Mouse (Mus musculus): ENCODE results near the gene Pltp. TPM values are rescaled to one million over a fixed set of nuclear protein-coding genes. Genes with fewer than 3 reads are reported as not detected.
A peak's percentile ranks its signal among the peaks of the same experiment; 100 is the strongest.

Pltp gene
- polyA plus RNA-seq, 2 experiments: 7.6 to 8.4 TPM

DNA sequence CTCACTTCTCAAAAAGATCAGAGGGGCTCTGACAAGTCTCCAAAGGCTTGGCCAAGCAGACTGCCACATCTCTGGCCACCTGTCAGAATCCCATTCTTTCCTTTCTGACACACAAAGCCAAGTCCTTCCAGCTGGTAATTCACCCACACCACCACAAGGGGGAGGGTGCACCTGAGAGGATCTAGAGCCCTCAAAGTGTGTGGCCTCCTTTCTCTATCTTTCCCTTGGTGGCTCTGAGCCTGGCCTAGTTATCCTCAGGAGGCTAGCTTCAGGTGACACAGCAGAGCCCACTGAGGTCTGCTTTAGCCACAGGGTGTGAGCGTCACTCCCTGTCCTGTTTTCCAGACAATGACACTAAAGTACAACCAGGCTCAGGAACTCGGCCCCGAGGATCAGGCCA is 64.3 kb downstream of the Pltp start:
- H3K4me3 ChIP-seq (ENCODE audit: insufficient read depth in 1 of 2, low read depth in 2 of 2, low read length in 2 of 2): no peak overlapping the region
- no peak for TF ChIP-seq EP300 (IDR thresholded peaks at IDR 0.05; ENCODE audit: low read depth)
- TF ChIP-seq CTCF (IDR thresholded peaks at IDR 0.05; ENCODE audit: low read depth): peak; percentile 94
- H3K27ac ChIP-seq: no peak overlapping the region; the same call in 1 of the 2 replicates
- H3K27me3 ChIP-seq (ENCODE audit: control insufficient read depth, insufficient read depth, low read length): no peaks in the 10 kb centered on the region
- H3K9me3 ChIP-seq (ENCODE audit: control insufficient read depth, low read length): no peaks in the 10 kb centered on the region
- no peak overlapping the region for H3K9ac ChIP-seq (replicated peaks)
- DNase-seq (ENCODE audit: low read depth in 3 of 3, low spot score in 3 of 3): peak in 1 of 3 experiments; percentile 45
- 90% methylated on average over 3 of the region's 3 CpGs for WGBS (ENCODE audit: insufficient replicate concordance)
- H3K36me3 ChIP-seq (replicated peaks; ENCODE audit: control insufficient read depth, insufficient read depth, low read depth): peaks cover 31% of the 10 kb centered on the region
- peak; percentile 32; the same call in 1 of the 2 replicates for ATAC-seq (ENCODE audit: insufficient read depth)
- H3K4me1 ChIP-seq (replicated peaks; ENCODE audit: control insufficient read depth in 2 of 2, insufficient read depth in 2 of 2, low read length in 1 of 2): peaks cover 5 to 12% of the 10 kb centered on the region in 2 experiments; a peak in 3 of 4 replicates
- H3K4me2 ChIP-seq (ENCODE audit: low read depth): no peak overlapping the region

- Histone ChIP-seq H3K27ac (no peak overlapping the region), H3K27me3 (ENCODE audit: control insufficient read depth, insufficient read depth, low read length) (no peaks in the 10 kb centered on the region), H3K36me3 (replicated peaks; ENCODE audit: control insufficient read depth, insufficient read depth, low read depth) (peaks cover 24% of the 10 kb centered on the region), H3K4me2 (ENCODE audit: low read depth) (no peak overlapping the region), H3K4me1 (replicated peaks; ENCODE audit: control insufficient read depth in 2 of 2, insufficient read depth in 2 of 2, low read length in 1 of 2) (peaks cover 7 to 13% of the 10 kb centered on the region in 2 experiments; a peak in 3 of 4 replicates), H3K9ac (replicated peaks) (no peak overlapping the region), H3K9me3 (ENCODE audit: control insufficient read depth, low read length) (no peaks in the 10 kb centered on the region), H3K4me3 (ENCODE audit: insufficient read depth in 1 of 2, low read depth in 2 of 2, low read length in 2 of 2) (no peak overlapping the region)
- ATAC-seq (ENCODE audit: insufficient read depth): no peak
- TF ChIP-seq CTCF (IDR thresholded peaks at IDR 0.05; ENCODE audit: low read depth): no peak
- TF ChIP-seq EP300 (IDR thresholded peaks at IDR 0.05; ENCODE audit: low read depth): no peak
- no peak for DNase-seq (ENCODE audit: low read depth in 3 of 3, low spot score in 3 of 3)
- WGBS (ENCODE audit: insufficient replicate concordance): 85% methylated on average over 12 of the region's 12 CpGs
Observed at GRCm38 (mm10) chr2:164792400-164793190, 64.9 kb downstream of the Pltp start.

DNA sequence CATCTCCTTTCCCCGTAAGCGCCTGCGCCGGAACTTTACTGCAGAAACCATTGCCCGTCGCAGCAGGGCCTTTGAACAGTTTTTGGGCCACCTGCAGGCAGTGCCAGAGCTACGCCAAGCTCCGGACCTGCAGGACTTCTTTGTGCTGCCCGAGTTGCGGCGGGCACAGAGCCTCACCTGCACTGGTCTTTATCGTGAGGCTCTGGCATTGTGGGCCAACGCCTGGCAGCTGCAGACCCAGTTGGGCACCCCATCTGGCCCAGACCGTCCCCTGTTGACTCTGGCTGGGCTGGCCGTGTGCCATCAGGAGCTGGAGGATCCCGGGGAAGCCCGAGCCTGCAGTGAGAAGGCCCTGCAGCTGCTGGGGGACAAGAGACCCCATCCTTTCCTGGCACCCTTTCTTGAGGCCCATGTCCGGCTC is 65.7 kb downstream of the Pltp start:
- no peaks in the 10 kb centered on the region for H3K27me3 ChIP-seq (ENCODE audit: control insufficient read depth, insufficient read depth, low read length)
- H3K4me2 ChIP-seq (ENCODE audit: low read depth): no peak overlapping the region
- peaks cover 7 to 15% of the 10 kb centered on the region in 2 experiments; a peak in 3 of 4 replicates for H3K4me1 ChIP-seq (replicated peaks; ENCODE audit: control insufficient read depth in 2 of 2, insufficient read depth in 2 of 2, low read length in 1 of 2)
- 89% methylated on average over 18 of the region's 18 CpGs for WGBS (ENCODE audit: insufficient replicate concordance)
- H3K9me3 ChIP-seq (ENCODE audit: control insufficient read depth, low read length): no peaks in the 10 kb centered on the region
- ATAC-seq (ENCODE audit: insufficient read depth) (no peak), DNase-seq (ENCODE audit: low read depth in 3 of 3, low spot score in 3 of 3) (no peak)
- peaks cover 20% of the 10 kb centered on the region for H3K36me3 ChIP-seq (replicated peaks; ENCODE audit: control insufficient read depth, insufficient read depth, low read depth)
- TF ChIP-seq CTCF (IDR thresholded peaks at IDR 0.05; ENCODE audit: low read depth) (0 out of 2 replicates have a peak, but pooled peaks have one; percentile 3), EP300 (IDR thresholded peaks at IDR 0.05; ENCODE audit: low read depth) (no peak)
- H3K27ac ChIP-seq: no peak overlapping the region
- H3K4me3 ChIP-seq (ENCODE audit: insufficient read depth in 1 of 2, low read depth in 2 of 2, low read length in 2 of 2): no peak overlapping the region
- H3K9ac ChIP-seq (replicated peaks): no peak overlapping the region

- WGBS (ENCODE audit: insufficient replicate concordance): 77% methylated on average over 4 of the region's 4 CpGs
- ATAC-seq (ENCODE audit: insufficient read depth) (no peak), DNase-seq (ENCODE audit: low read depth in 3 of 3, low spot score in 3 of 3) (no peak)
- Histone ChIP-seq H3K27me3 (ENCODE audit: control insufficient read depth, insufficient read depth, low read length) (peaks cover 3% of the 10 kb centered on the region; the same call in 1 of the 2 replicates), H3K36me3 (replicated peaks; ENCODE audit: control insufficient read depth, insufficient read depth, low read depth) (peaks cover 15% of the 10 kb centered on the region), H3K27ac (no peak overlapping the region), H3K9me3 (ENCODE audit: control insufficient read depth, low read length) (no peaks in the 10 kb centered on the region), H3K4me2 (ENCODE audit: low read depth) (no peak overlapping the region), H3K9ac (replicated peaks) (no peak overlapping the region), H3K4me3 (ENCODE audit: insufficient read depth in 1 of 2, low read depth in 2 of 2, low read length in 2 of 2) (no peak overlapping the region), H3K4me1 (replicated peaks; ENCODE audit: control insufficient read depth in 2 of 2, insufficient read depth in 2 of 2, low read length in 1 of 2) (peaks cover 7 to 21% of the 10 kb centered on the region in 2 experiments)
- TF ChIP-seq CTCF (IDR thresholded peaks at IDR 0.05; ENCODE audit: low read depth) (no peak), EP300 (IDR thresholded peaks at IDR 0.05; ENCODE audit: low read depth) (no peak)
Observed at GRCm38 (mm10) chr2:164790451-164790850, 67.1 kb downstream of the Pltp start.

Other genes with a start within 250 kb of the Pltp start
- not detected in 2 replicates for gene Wfdc6b, start 244.2 kb downstream of the Pltp start, polyA plus RNA-seq (2012; rRNA removed)
- gene Wfdc6b, start 244.2 kb downstream of the Pltp start, polyA plus RNA-seq (2014; fragmentation: Nextera tagmentation; extraction: Ambion mirVana): not detected in 2 replicates
- gene Wfdc8, start 244.1 kb downstream of the Pltp start, polyA plus RNA-seq (2012; rRNA removed): not detected in 2 replicates
- gene Wfdc8, start 244.1 kb downstream of the Pltp start, polyA plus RNA-seq (2014; fragmentation: Nextera tagmentation; extraction: Ambion mirVana): not detected in 2 replicates
- gene Wfdc16, start 218.9 kb downstream of the Pltp start, polyA plus RNA-seq (2012; rRNA removed): not detected in 2 replicates
- gene Wfdc16, start 218.9 kb downstream of the Pltp start, polyA plus RNA-seq (2014; fragmentation: Nextera tagmentation; extraction: Ambion mirVana): not detected in 2 replicates
- gene Wfdc10, start 201.7 kb downstream of the Pltp start, polyA plus RNA-seq (2012; rRNA removed): not detected in 2 replicates
- gene Wfdc10, start 201.7 kb downstream of the Pltp start, polyA plus RNA-seq (2014; fragmentation: Nextera tagmentation; extraction: Ambion mirVana): not detected in 2 replicates
- gene Wfdc9, start 201.1 kb downstream of the Pltp start, polyA plus RNA-seq (2012; rRNA removed): not detected in 2 replicates
- not detected in 2 replicates for gene Wfdc9, start 201.1 kb downstream of the Pltp start, polyA plus RNA-seq (2014; fragmentation: Nextera tagmentation; extraction: Ambion mirVana)
- gene Wfdc11, start 183.6 kb downstream of the Pltp start, polyA plus RNA-seq (2012; rRNA removed): not detected in 2 replicates
- not detected in 2 replicates for gene Wfdc11, start 183.6 kb downstream of the Pltp start, polyA plus RNA-seq (2014; fragmentation: Nextera tagmentation; extraction: Ambion mirVana)
- gene Wfdc13, start 172.6 kb downstream of the Pltp start, polyA plus RNA-seq (2012; rRNA removed): not detected in 2 replicates
- gene Wfdc13, start 172.6 kb downstream of the Pltp start, polyA plus RNA-seq (2014; fragmentation: Nextera tagmentation; extraction: Ambion mirVana): not detected in 2 replicates
- 0.08 TPM in 1 of 2 replicates, not detected in the other for gene Spint4, start 159.2 kb downstream of the Pltp start, polyA plus RNA-seq (2012; rRNA removed)
- not detected in 2 replicates for gene Spint4, start 159.2 kb downstream of the Pltp start, polyA plus RNA-seq (2014; fragmentation: Nextera tagmentation; extraction: Ambion mirVana)
- not detected in 2 replicates for gene Spint5, start 142.4 kb downstream of the Pltp start, polyA plus RNA-seq (2012; rRNA removed)
- gene Spint5, start 142.4 kb downstream of the Pltp start, polyA plus RNA-seq (2014; fragmentation: Nextera tagmentation; extraction: Ambion mirVana): not detected in 2 replicates
- gene Wfdc3, start 111.8 kb downstream of the Pltp start, polyA plus RNA-seq (2012; rRNA removed): 1.7 and 1.9 TPM in 2 replicates
- gene Wfdc3, start 111.8 kb downstream of the Pltp start, polyA plus RNA-seq (2014; fragmentation: Nextera tagmentation; extraction: Ambion mirVana): 1.6 and 2.1 TPM in 2 replicates
- 16.2 and 26.0 TPM in 2 replicates for gene Dnttip1, start 111.7 kb downstream of the Pltp start, polyA plus RNA-seq (2012; rRNA removed)
- 36.7 and 43.7 TPM in 2 replicates for gene Dnttip1, start 111.7 kb downstream of the Pltp start, polyA plus RNA-seq (2014; fragmentation: Nextera tagmentation; extraction: Ambion mirVana)
- gene Ube2c, start 87.8 kb downstream of the Pltp start, polyA plus RNA-seq (2012; rRNA removed): 459 and 465 TPM in 2 replicates
- 533 and 562 TPM in 2 replicates for gene Ube2c, start 87.8 kb downstream of the Pltp start, polyA plus RNA-seq (2014; fragmentation: Nextera tagmentation; extraction: Ambion mirVana)
- 0.15 and 0.32 TPM in 2 replicates for gene Tnnc2, start 77.7 kb downstream of the Pltp start, polyA plus RNA-seq (2012; rRNA removed)
- 0.44 TPM in 1 of 2 replicates, not detected in the other for gene Tnnc2, start 77.7 kb downstream of the Pltp start, polyA plus RNA-seq (2014; fragmentation: Nextera tagmentation; extraction: Ambion mirVana)
- 2.3 TPM in 2 replicates for gene Snx21, start 71.9 kb downstream of the Pltp start, polyA plus RNA-seq (2012; rRNA removed)
- 2.9 and 4.4 TPM in 2 replicates for gene Snx21, start 71.9 kb downstream of the Pltp start, polyA plus RNA-seq (2014; fragmentation: Nextera tagmentation; extraction: Ambion mirVana)
- gene Acot8, start 52.8 kb downstream of the Pltp start, polyA plus RNA-seq (2012; rRNA removed): 20.6 and 22.1 TPM in 2 replicates
- 13.5 and 14.7 TPM in 2 replicates for gene Acot8, start 52.8 kb downstream of the Pltp start, polyA plus RNA-seq (2014; fragmentation: Nextera tagmentation; extraction: Ambion mirVana)
- gene Zswim3, start 52.6 kb downstream of the Pltp start, polyA plus RNA-seq (2012; rRNA removed): 2.2 and 2.4 TPM in 2 replicates
- 3.7 and 4.5 TPM in 2 replicates for gene Zswim3, start 52.6 kb downstream of the Pltp start, polyA plus RNA-seq (2014; fragmentation: Nextera tagmentation; extraction: Ambion mirVana)
- gene Zswim1, start 35.0 kb downstream of the Pltp start, polyA plus RNA-seq (2012; rRNA removed): 2.0 and 2.6 TPM in 2 replicates
- 3.6 and 4.6 TPM in 2 replicates for gene Zswim1, start 35.0 kb downstream of the Pltp start, polyA plus RNA-seq (2014; fragmentation: Nextera tagmentation; extraction: Ambion mirVana)
- gene Spata25, start 29.2 kb downstream of the Pltp start, polyA plus RNA-seq (2012; rRNA removed): not detected in 2 replicates
- gene Spata25, start 29.2 kb downstream of the Pltp start, polyA plus RNA-seq (2014; fragmentation: Nextera tagmentation; extraction: Ambion mirVana): not detected in 2 replicates
- gene Ctsa, start 24.8 kb downstream of the Pltp start, polyA plus RNA-seq (2012; rRNA removed): 69.5 and 82.7 TPM in 2 replicates
- 59.4 and 60.8 TPM in 2 replicates for gene Ctsa, start 24.8 kb downstream of the Pltp start, polyA plus RNA-seq (2014; fragmentation: Nextera tagmentation; extraction: Ambion mirVana)
- 0.70 and 1.2 TPM in 2 replicates for gene Neurl2, start 24.3 kb downstream of the Pltp start, polyA plus RNA-seq (2012; rRNA removed)
- gene Neurl2, start 24.3 kb downstream of the Pltp start, polyA plus RNA-seq (2014; fragmentation: Nextera tagmentation; extraction: Ambion mirVana): 1.0 and 1.5 TPM in 2 replicates
- 19.6 and 20.2 TPM in 2 replicates for gene Pcif1, start 21.6 kb upstream of the Pltp start, polyA plus RNA-seq (2012; rRNA removed)
- gene Pcif1, start 21.6 kb upstream of the Pltp start, polyA plus RNA-seq (2014; fragmentation: Nextera tagmentation; extraction: Ambion mirVana): 37.5 and 43.4 TPM in 2 replicates
- gene Zfp335, start 54.0 kb upstream of the Pltp start, polyA plus RNA-seq (2012; rRNA removed): 8.8 and 10.1 TPM in 2 replicates
- 4.0 and 5.2 TPM in 2 replicates for gene Zfp335, start 54.0 kb upstream of the Pltp start, polyA plus RNA-seq (2014; fragmentation: Nextera tagmentation; extraction: Ambion mirVana)
- gene Mmp9, start 83.1 kb upstream of the Pltp start, polyA plus RNA-seq (2012; rRNA removed): 0.97 and 1.00 TPM in 2 replicates
- gene Mmp9, start 83.1 kb upstream of the Pltp start, polyA plus RNA-seq (2014; fragmentation: Nextera tagmentation; extraction: Ambion mirVana): 0.76 and 1.2 TPM in 2 replicates
- gene Slc12a5, start 103.1 kb upstream of the Pltp start, polyA plus RNA-seq (2012; rRNA removed): 0.42 and 0.60 TPM in 2 replicates
- 0.10 and 0.24 TPM in 2 replicates for gene Slc12a5, start 103.1 kb upstream of the Pltp start, polyA plus RNA-seq (2014; fragmentation: Nextera tagmentation; extraction: Ambion mirVana)
- gene Ncoa5, start 177.2 kb upstream of the Pltp start, polyA plus RNA-seq (2012; rRNA removed): 11.7 and 13.5 TPM in 2 replicates
- 11.6 TPM in 2 replicates for gene Ncoa5, start 177.2 kb upstream of the Pltp start, polyA plus RNA-seq (2014; fragmentation: Nextera tagmentation; extraction: Ambion mirVana)
- 1.9 and 2.4 TPM in 2 replicates for gene Cd40, start 197.9 kb upstream of the Pltp start, polyA plus RNA-seq (2012; rRNA removed)
- 3.0 and 4.3 TPM in 2 replicates for gene Cd40, start 197.9 kb upstream of the Pltp start, polyA plus RNA-seq (2014; fragmentation: Nextera tagmentation; extraction: Ambion mirVana)
- not detected in 2 replicates for gene 1700025C18Rik, start 233.0 kb upstream of the Pltp start, polyA plus RNA-seq (2012; rRNA removed)
- gene 1700025C18Rik, start 233.0 kb upstream of the Pltp start, polyA plus RNA-seq (2014; fragmentation: Nextera tagmentation; extraction: Ambion mirVana): not detected in 2 replicates

Data from liver, embryonic 14.5 days (tissue).